Mouse (Mus musculus) gastrocnemius, postnatal 14 days (tissue): ENCODE results near the gene Aoc2. TPM values are rescaled to one million over a fixed set of nuclear protein-coding genes. Genes with fewer than 3 reads are reported as not detected.
"Not testable (repeated sequence)": the region's sequence is repeated elsewhere in the genome, so short reads cannot be mapped to it uniquely, and the experiment has no call there.

Experiments used
- DNase-seq: peaks from one replicate; pipeline ENCODE4 v3.0.0; 2021; ENCODE audit warnings: mixed read lengths
- intact Hi-C: fragments of 180-260 bp; cut with DNase I; formaldehyde crosslinking; loops from one replicate; pipeline ENCODE4 v1.15.1; 2025; ENCODE audit warnings: low total_unique reads
- microRNA-seq, 2 experiments: library from miRNA; unstranded; fragments of <30 nt; microRNA quantifications; one replicate each; pipeline ENCODE4 v1.2.0; 2021
- total RNA-seq, 2 experiments: library from RNA; stranded (reverse); gene quantifications; 2 replicates each; pipeline ENCODE4 v1.2.3; 2021

Gene Aoc2
- total RNA-seq, 2 experiments from 2014 or later: 1.2 to 1.3 TPM

DNA sequence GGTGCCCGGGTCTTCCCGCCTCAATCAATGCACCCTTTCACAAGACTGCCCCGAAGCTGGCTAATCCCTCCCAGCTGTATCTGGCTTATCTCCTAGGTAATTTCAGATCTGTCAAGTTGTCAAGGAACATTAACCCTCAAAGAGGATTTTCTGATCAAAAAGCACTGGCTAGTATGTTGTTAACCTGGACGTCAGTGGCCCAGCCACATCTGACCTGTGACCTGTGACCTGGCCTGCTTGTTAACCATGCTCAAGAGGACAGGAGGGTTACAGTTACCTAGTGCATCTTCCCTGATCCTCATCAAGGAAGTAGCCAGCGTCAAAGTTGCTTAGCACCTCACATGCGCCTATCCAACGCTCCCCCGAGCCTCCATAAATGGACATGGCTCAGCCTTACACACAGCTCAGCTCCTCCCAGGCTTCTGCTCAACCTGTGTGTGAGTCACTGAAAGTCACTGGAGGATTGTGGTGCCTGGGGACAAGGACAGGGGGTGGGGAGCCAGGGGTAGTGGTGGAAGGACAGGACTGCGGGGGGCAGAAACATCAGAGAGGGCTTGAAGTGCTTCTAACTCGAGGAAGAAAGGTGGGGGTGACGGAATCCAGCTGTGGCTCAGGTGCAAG lies 26.3 kb downstream of the Aoc2 start:
- intact Hi-C loops: no loop called here
- DNase-seq: no peak

DNA sequence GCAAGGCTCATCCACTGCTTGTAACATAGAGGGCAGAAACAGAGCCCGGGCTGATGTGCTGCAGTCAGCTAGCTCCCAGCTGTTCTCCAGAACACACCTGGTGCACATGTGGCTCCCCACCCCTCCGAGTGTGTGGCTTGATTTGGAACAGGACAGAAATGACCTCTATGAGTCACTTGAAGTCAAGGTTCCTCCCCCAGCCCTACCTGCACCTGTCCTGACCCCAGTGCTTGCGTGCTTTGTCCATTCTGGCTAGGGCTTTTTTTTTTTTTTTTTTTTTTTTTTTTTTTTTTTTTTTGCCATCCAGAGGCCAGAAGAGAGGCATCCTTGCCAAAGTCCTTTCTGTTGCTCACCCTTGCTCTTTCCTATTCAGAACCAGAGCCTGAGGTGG lies 26.9 kb downstream of the Aoc2 start:
- DNase-seq: no peak
- intact Hi-C loops: no loop called here

DNA sequence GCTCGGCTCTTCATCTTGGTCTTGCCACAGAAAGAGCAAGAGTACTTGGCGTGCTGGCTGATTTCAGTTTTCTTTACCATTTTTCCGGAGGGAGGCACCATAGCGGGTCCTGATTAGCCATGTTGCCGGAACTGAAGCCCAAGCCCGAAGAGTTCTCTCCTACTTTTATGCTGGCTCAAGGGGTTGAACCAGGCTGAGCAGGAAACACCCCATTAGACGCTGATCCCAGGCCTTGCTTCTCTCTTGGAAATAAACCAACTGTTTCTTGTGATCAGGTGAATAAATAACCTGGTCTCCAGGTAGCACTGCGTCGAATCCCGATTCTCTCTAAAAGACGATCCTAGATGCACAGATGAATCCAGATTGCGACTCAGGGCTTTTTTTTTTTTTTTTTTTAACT lies 28.6 kb downstream of the Aoc2 start:
- intact Hi-C loops: no loop called here
- no peak for DNase-seq

- intact Hi-C loops: no loop called here
- no peak for DNase-seq
These were observed 29.7 kb downstream of the Aoc2 start for GRCm38 (mm10) chr11:101354438-101355010.

- DNase-seq: no peak
- intact Hi-C loops: no loop called here
These were observed 31.1 kb downstream of the Aoc2 start for GRCm38 (mm10) chr11:101355916-101356315.

DNA sequence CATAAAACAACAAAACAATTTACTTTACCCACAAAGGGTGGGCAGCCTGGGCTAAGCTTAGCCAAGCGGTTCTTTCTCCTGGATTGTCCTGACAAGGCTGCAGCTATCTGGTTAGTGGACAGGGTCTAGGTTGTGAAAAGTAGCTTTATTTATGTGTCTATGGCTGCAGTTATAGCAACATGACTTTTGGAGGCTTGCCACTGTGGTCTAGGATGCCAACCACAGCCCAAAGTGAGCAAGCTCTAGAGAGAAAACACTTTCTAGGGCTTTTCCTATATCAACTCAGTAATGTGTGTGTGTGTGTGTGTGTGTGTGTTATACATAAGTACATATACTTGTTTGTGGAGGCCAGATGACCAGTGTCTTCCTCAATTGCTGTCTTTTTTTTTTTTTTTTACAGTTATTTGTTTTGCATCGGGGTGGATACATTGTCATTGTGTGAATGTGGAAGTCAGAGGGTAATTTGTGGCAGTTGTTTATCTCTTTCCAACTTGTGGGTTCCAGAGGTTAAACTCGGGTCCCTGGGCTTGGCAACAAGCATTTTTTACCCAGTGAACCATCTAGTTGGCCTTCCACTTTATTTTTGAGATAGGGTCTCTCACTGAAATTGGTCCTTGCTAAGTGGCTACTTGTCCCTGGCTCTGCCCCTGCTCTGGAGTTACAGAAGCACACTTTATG lies 32.8 kb downstream of the Aoc2 start:
- intact Hi-C loops: no loop called here
- no peak for DNase-seq

DNA sequence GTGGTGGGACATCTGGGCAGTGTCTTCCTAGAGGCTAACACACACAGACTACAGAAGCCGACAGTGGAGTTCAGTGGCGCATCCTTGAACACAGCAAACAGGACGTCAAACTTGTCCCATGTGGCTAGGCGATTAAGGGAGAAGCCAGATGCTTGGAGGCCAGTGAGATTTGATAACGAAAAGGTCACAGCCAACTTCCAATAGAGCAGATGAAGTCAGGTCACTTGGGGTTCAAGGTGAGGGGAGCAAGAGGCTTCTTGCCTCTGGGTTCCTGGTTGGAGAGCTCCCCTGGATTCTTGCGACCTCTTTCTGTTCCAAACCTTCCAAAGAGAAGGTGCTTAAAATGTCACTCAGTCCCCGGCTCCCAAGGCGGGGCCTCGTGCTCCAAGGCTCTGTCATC lies 34.9 kb downstream of the Aoc2 start:
- intact Hi-C loops: no loop called here
- no peak for DNase-seq

DNA sequence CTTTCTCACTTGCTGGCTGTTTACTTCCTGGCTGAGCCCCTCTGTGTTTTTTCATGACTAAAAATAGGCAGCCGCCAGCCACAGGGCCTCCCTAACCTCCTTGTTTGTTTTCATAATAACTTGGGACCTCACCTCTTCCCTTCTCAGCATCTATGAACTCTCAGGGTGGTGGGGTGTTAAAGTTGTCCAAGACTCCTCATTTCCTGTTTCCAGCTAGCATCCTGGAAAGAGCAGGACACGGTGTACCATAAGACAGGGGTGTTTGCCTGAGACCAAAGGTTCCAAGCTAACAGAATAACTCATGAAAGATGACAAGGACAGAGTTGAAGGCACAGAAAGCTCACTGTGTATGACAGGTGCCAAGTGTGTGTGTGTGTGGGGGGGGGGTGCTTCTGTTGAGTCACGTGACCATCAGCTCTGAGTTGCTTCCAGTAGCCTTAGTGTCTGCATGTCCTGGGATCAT lies 35.8 kb downstream of the Aoc2 start:
- DNase-seq: no peak
- intact Hi-C loops: no loop called here

DNA sequence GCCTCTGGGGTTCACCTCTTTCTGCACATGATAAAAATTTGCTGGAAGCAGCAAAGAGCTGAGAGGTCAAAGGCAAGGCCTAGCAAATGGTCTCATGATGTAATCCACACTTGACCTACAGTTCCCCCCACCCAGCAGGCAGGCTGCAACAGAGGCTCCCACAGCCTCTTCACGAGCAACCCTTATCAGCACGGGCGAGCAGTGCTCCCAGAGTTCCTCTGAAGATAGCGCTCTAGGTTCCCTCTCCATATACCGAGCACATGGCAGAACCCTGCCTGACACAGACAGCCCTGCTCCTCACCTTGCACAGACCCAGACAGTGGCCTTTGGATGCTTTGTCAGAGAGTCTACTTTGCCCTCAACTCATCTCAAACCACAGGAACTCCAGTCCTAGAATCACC lies 39.7 kb downstream of the Aoc2 start:
- DNase-seq: no peak
- intact Hi-C loops: no loop called here

DNA sequence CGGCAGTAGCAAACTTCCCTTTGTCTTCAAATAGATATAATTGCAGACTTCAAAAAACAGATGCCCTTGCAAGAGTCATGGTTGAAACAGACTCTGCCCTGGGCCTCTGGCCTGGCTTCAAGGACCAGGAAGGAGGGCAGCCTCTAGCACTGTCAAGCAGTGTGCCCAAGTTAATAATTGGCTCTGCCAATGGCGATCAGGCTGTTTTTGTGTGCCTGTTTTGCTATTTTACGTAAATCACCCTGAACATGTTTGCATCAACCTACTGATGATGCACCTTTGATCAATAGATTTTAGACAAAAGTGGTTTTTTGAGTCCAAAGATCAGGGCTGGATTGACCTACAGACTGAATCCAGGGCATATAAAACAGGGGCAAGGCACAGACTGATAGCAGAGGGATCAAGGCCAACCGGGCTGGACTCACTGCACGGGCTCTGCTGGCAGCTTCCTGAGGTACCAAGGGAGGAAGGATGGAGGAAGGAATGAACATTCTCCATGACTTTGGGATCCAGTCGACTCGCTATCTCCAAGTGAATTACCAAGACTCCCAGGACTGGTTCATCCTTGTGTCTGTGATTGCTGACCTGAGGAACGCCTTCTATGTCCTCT lies 42.6 kb downstream of the Aoc2 start, which contains the start of gene G6pc:
G6pc (plus strand) TSS at position 236 of the 610 bp plus-strand sequence.
- intact Hi-C loops: no loop called here
- no peak for DNase-seq

- intact Hi-C loops: no loop called here
- DNase-seq: no peak
These were observed 45.3 kb downstream of the Aoc2 start for GRCm38 (mm10) chr11:101370141-101370540.

GRCm38 (mm10) chr11:101374421-101374938 lies 49.6 kb downstream of the Aoc2 start:
- no peak for DNase-seq
- intact Hi-C loops: no loop called here

- DNase-seq, intact Hi-C loops: not testable (repeated sequence)
These were observed 53.3 kb downstream of the Aoc2 start for GRCm38 (mm10) chr11:101378196-101378595.

DNA sequence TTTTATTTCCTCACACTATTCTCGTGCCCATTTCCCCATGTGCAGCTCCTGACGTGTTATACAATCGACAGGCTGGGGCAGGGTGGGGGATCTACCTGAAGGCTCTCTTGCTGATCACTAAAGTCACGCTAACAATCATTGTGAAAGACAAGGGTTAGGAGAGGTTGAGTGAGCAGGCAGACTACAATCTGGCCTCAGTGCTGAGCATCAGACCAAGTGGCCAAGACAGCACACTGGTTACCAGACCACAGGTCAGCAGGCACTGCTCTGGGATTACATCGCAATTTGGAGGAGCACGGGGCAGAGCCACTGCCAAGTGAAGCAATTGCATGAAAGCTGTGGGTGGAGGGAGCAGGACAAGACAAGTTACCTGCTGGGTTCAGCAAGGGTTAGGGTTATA lies 54.1 kb downstream of the Aoc2 start:
- intact Hi-C loops: no loop called here

More for the DNA sequence above, 54.1 kb downstream of the Aoc2 start:
- no peak for DNase-seq

Small RNA genes within 50 kb of the gene (microRNA-seq; reads per million reads assigned to microRNA genes)
- 0 reads per million in 2 experiments for gene Gm25593

Other genes starting within 250 kb of the Aoc2 start
- gene Hsd17b1, start 246.7 kb upstream of the Aoc2 start, total RNA-seq: under 1 TPM in 1 of 2 experiments, not detected in 1; 0.29 TPM
- 1 to 10 TPM; 8.1 to 9.5 TPM for gene Coasy, start 242.5 kb upstream of the Aoc2 start, total RNA-seq
- 10 to 100 TPM; 10.8 to 12.4 TPM for gene Mlx, start 237.8 kb upstream of the Aoc2 start, total RNA-seq
- 1 to 10 TPM; 1.1 to 1.5 TPM for gene Psmc3ip, start 229.6 kb upstream of the Aoc2 start, total RNA-seq
- 10 to 100 TPM; 33.3 to 34.9 TPM for gene Retreg3, start 205.2 kb upstream of the Aoc2 start, total RNA-seq
- 10 to 100 TPM; 26.3 to 31.2 TPM for gene Tubg1, start 205.1 kb upstream of the Aoc2 start, total RNA-seq
- 1 to 10 TPM; 3.1 to 4.6 TPM for gene Tubg2, start 169.2 kb upstream of the Aoc2 start, total RNA-seq
- 1 to 10 TPM; 1.8 to 2.4 TPM for gene Cntnap1, start 154.5 kb upstream of the Aoc2 start, total RNA-seq
- 10 to 100 TPM; 22.0 to 26.9 TPM for gene Plekhh3, start 153.7 kb upstream of the Aoc2 start, total RNA-seq
- gene Ccr10, start 149.6 kb upstream of the Aoc2 start, total RNA-seq: under 1 TPM in 1 of 2 experiments, not detected in 1; 0.12 TPM
- 10 to 100 TPM; 13.5 to 18.1 TPM for gene Ezh1, start 98.6 kb upstream of the Aoc2 start, total RNA-seq
- gene Ramp2, start 79.0 kb upstream of the Aoc2 start, total RNA-seq: 10 to 100 TPM; 69.8 to 97.1 TPM
- 10 to 100 TPM; 38.1 to 39.0 TPM for gene Vps25, start 71.4 kb upstream of the Aoc2 start, total RNA-seq
- 1 to 10 TPM in 1 of 2 experiments, under 1 TPM in 1; 0.89 to 1.0 TPM for gene Wnk4, start 64.5 kb upstream of the Aoc2 start, total RNA-seq
- under 1 TPM; 0.13 to 0.21 TPM for gene Cntd1, start 46.1 kb upstream of the Aoc2 start, total RNA-seq
- 10 to 100 TPM; 70.0 to 73.4 TPM for gene Coa3, start 45.9 kb upstream of the Aoc2 start, total RNA-seq
- gene Becn1, start 22.8 kb upstream of the Aoc2 start, total RNA-seq: 10 to 100 TPM; 70.7 to 72.9 TPM
- gene Psme3, start 8.8 kb upstream of the Aoc2 start, total RNA-seq: 10 to 100 TPM; 60.9 to 61.2 TPM
- 10 to 100 TPM; 20.7 to 21.7 TPM for gene Aoc3, start 5.5 kb downstream of the Aoc2 start, total RNA-seq
- gene G6pc, start 42.5 kb downstream of the Aoc2 start, total RNA-seq: not detected
- gene Aarsd1, start 92.6 kb downstream of the Aoc2 start, total RNA-seq: 10 to 100 TPM; 16.4 to 17.4 TPM
- gene Gm27029, start 99.7 kb downstream of the Aoc2 start, total RNA-seq: 1 to 10 TPM; 3.2 to 4.1 TPM
- gene Rundc1, start 100.0 kb downstream of the Aoc2 start, total RNA-seq: 1 to 10 TPM; 6.4 to 7.2 TPM
- gene Ptges3l, start 100.3 kb downstream of the Aoc2 start, total RNA-seq: 100 to 1,000 TPM; 101 to 102 TPM
- 10 to 100 TPM; 50.3 to 61.5 TPM for gene Rpl27, start 117.2 kb downstream of the Aoc2 start, total RNA-seq
- 1 to 10 TPM; 7.0 to 7.2 TPM for gene Ifi35, start 123.3 kb downstream of the Aoc2 start, total RNA-seq
- gene Rnd2, start 139.9 kb downstream of the Aoc2 start, total RNA-seq: 1 to 10 TPM; 4.0 to 4.8 TPM
- gene Vat1, start 141.2 kb downstream of the Aoc2 start, total RNA-seq: 10 to 100 TPM; 27.1 to 33.6 TPM
- under 1 TPM; 0.89 to 0.92 TPM for gene Brca1, start 226.9 kb downstream of the Aoc2 start, total RNA-seq
- gene Nbr1, start 227.1 kb downstream of the Aoc2 start, total RNA-seq: 10 to 100 TPM; 66.3 to 69.0 TPM